Mouse (Mus musculus) left cerebral cortex, adult 6 months (tissue): ENCODE data around the gene Srsf7. TPM values are rescaled to one million over a fixed set of nuclear protein-coding genes. Genes with fewer than 3 reads are reported as not detected.

Experiments
- long read RNA-seq, 2 experiments: library from polyadenylated mRNA; unstranded; transcript quantifications; one replicate each; pipeline ENCODE4 v2.0.0; 2019 to 2020
- polyA plus RNA-seq: library from polyadenylated mRNA; unstranded; fragments of <200 nt; fragmentation: Nextera tagmentation; gene quantifications from 2 replicates; pipeline ENCODE4 v1.2.3, GENCODE M21; 2021

Gene Srsf7
- 21.6 and 30.9 TPM in 2 replicates for polyA plus RNA-seq
- long read RNA-seq, experiment 1, transcript Srsf7-207 (7 exons, 1,921 nt), result minor isoform, 22 of 381 reads
- long read RNA-seq, experiment 1, transcript Srsf7-201 (8 exons, 2,288 nt), result major isoform, 132 of 381 reads
- long read RNA-seq, experiment 1, transcript Srsf7-202 (8 exons, 2,403 nt), result minor isoform, 6 of 381 reads
- long read RNA-seq, experiment 1, transcript Srsf7-208 (8 exons, 1,040 nt), result minor isoform, 53 of 381 reads
- long read RNA-seq, experiment 1, partial matches to known transcripts, result 28 of 381 reads
- long read RNA-seq, experiment 1, other reads (novel, unspliced or antisense), result 135 of 381 reads
- long read RNA-seq, experiment 2, transcript Srsf7-201 (8 exons, 2,288 nt), result major isoform, 15 of 50 reads
- long read RNA-seq, experiment 2, transcript Srsf7-208 (8 exons, 1,040 nt), result minor isoform, 5 of 50 reads
- long read RNA-seq, experiment 2, partial matches to known transcripts, result 6 of 50 reads
- long read RNA-seq, experiment 2, other reads (novel, unspliced or antisense), result 21 of 50 reads

GRCm38 (mm10) chr17:80206671-80207581 lies at the start of gene Srsf7, which contains the start of gene Ttc39d:
Srsf7 (minus strand) TSS chr17:80207307.
Ttc39d (plus strand) TSS chr17:80207460.

DNA sequence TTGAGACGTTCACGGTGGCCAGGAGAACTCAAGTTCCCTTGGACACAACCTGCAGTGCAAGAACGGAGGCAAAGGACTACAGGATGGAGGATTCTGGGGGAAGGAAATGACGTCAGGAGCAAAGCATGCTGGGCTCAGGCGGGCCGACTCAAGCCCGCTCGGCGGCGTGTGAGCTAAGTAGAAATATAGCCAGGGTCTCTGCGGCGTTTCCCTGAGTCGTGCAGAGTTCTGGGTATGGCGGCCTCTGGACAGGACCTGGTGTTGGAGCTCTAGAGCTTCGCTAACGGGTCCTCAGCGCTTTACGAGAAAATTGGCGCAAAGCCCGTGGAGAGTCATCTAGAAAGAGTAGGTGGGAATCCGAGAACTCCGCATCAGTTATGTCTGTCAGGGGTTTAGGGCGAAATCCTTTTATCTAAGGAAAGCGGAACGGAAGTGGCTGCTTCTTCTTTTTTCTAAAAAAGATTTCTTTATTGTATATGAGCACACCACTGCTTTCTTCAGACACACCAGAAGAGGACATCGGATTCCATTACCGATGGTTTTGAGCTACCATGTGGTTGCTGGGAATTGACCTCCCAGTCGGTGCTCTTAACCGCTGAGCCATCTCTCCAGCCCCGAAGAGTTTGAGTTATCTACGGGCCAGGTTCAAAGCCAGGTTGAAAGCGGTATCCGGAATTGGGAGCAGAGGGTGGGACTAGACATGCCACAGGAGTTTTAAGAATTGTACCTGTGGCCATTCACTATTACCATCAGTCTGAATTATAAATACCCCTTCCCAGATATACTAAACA lies 17.4 kb upstream of the Srsf7 start, which contains the start of gene Gemin6:
Gemin6 (plus strand) TSS at position 116 of the 791 bp plus-strand sequence.

Other genes starting within 250 kb of the Srsf7 start
- 11.9 and 27.5 TPM in 2 replicates for gene Hnrnpll, start 145.0 kb downstream of the Srsf7 start, polyA plus RNA-seq
- 1.2 and 1.6 TPM in 2 replicates for gene Galm, start 79.8 kb downstream of the Srsf7 start, polyA plus RNA-seq
- gene Ttc39d, start 153 bp upstream of the Srsf7 start, polyA plus RNA-seq, result 0.10 and 0.18 TPM in 2 replicates
- gene Gemin6, start 17.1 kb upstream of the Srsf7 start, polyA plus RNA-seq, result 10.7 and 13.6 TPM in 2 replicates
- gene Morn2, start 82.9 kb upstream of the Srsf7 start, polyA plus RNA-seq, result 48.7 and 53.2 TPM in 2 replicates
- 5.3 and 7.8 TPM in 2 replicates for gene Dhx57, start 83.2 kb upstream of the Srsf7 start, polyA plus RNA-seq
- gene Arhgef33, start 100.1 kb upstream of the Srsf7 start, polyA plus RNA-seq, result 0.61 and 2.7 TPM in 2 replicates
- gene Gm10190, start 166.2 kb upstream of the Srsf7 start, polyA plus RNA-seq, result 0.74 and 1.0 TPM in 2 replicates